26 mouse cellular contexts compared by ENCODE assay signal in the genomic region with DNA sequence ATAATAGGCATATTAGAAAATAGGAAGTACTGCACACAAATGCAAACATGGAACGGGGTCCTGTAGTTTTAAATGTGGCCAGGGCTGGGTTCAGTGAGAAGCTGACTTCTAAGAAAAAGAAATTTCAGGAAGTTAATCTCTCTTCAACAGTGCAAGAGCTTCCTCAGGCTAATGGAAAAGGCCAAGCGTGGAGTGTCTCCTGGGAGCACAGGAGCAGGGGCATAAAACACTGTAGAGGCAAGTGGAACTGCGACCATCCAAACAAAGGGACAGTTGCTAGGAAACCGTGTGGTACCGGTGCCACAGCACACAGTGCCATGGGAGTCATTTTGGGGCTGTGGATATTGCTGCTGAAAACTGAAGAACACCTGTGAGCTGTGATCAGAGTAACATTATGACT.
DNase-seq lines count a peak whose midpoint lies in the region; ATAC-seq lines count a peak whose summit lies in the region.
"Had no signal": no experiment of that assay in that cellular context is flagged by ENCODE, and none has a peak within 500 bp of the region (broad histone marks: within the 10 kb centered on the region; RNA-seq: fewer than 3 reads in every experiment).

No protein-coding gene starts in this region.

- no peaks in the 10 kb centered on the region for H3K4me1 ChIP-seq in hindbrain, embryonic 16.5 days (ENCODE audit: control insufficient read depth, insufficient read depth, low read depth, low read length)
- H3K4me1 ChIP-seq in hindbrain, embryonic 11.5 days (replicated peaks; ENCODE audit: control insufficient read depth, insufficient read depth, low read length): no peaks in the 10 kb centered on the region
- no peaks in the 10 kb centered on the region for H3K4me1 ChIP-seq in neural tube, embryonic 14.5 days (ENCODE audit: control insufficient read depth, insufficient read depth, low read length)
- H3K4me1 ChIP-seq: forebrain, embryonic 15.5 days; intestine, embryonic 15.5 days had no signal

- ATAC-seq in hindbrain, embryonic 16.5 days: peak; percentile 56
- ATAC-seq in hindbrain, embryonic 11.5 days (ENCODE audit: low FRiP score): no peak
- ATAC-seq in neural tube, embryonic 14.5 days (ENCODE audit: low read depth): peak; percentile 54; the same call in 1 of the 2 replicates
- ATAC-seq in megakaryocyte, adult 5-6 weeks (ENCODE audit: poor library complexity, severe bottlenecking): peak; percentile 19; the same call in 1 of the 2 replicates
- ATAC-seq: CD4-positive, CD25-positive, alpha-beta regulatory T cell, adult 4 months; forebrain, embryonic 15.5 days; intestine, embryonic 15.5 days; liver, postnatal 0 days; Patski had no signal

- H3K36me3 ChIP-seq in hindbrain, embryonic 16.5 days (ENCODE audit: control insufficient read depth, insufficient read depth, low read length): no peaks in the 10 kb centered on the region
- no peaks in the 10 kb centered on the region for H3K36me3 ChIP-seq in hindbrain, embryonic 11.5 days (ENCODE audit: control insufficient read depth, insufficient read depth, low read length)
- H3K36me3 ChIP-seq in neural tube, embryonic 14.5 days (ENCODE audit: control insufficient read depth, insufficient read depth, low read length): no peaks in the 10 kb centered on the region
- H3K36me3 ChIP-seq: forebrain, embryonic 15.5 days; heart, embryonic 13.5 days; intestine, embryonic 15.5 days; limb, embryonic 12.5 days had no signal

- no peaks in the 10 kb centered on the region for H3K9me3 ChIP-seq in hindbrain, embryonic 16.5 days (ENCODE audit: control insufficient read depth, low read length)
- no peaks in the 10 kb centered on the region for H3K9me3 ChIP-seq in hindbrain, embryonic 11.5 days (ENCODE audit: control insufficient read depth, low read length)
- no peaks in the 10 kb centered on the region for H3K9me3 ChIP-seq in neural tube, embryonic 14.5 days (ENCODE audit: control insufficient read depth, low read length)
- H3K9me3 ChIP-seq: forebrain, embryonic 15.5 days; heart, embryonic 13.5 days; intestine, embryonic 15.5 days; limb, embryonic 12.5 days had no signal

- no peaks in the 10 kb centered on the region for H3K27me3 ChIP-seq in hindbrain, embryonic 16.5 days (replicated peaks; ENCODE audit: control insufficient read depth, insufficient read depth, low read length)
- no peaks in the 10 kb centered on the region for H3K27me3 ChIP-seq in hindbrain, embryonic 11.5 days (ENCODE audit: control insufficient read depth, insufficient read depth, low read length)
- no peaks in the 10 kb centered on the region for H3K27me3 ChIP-seq in neural tube, embryonic 14.5 days (ENCODE audit: control insufficient read depth, insufficient read depth, low read length)
- H3K27me3 ChIP-seq: forebrain, embryonic 15.5 days; heart, embryonic 13.5 days; intestine, embryonic 15.5 days; limb, embryonic 12.5 days had no signal

- 33% methylated on average over 5 of the region's 5 CpGs for WGBS in hindbrain, embryonic 16.5 days
- WGBS in hindbrain, embryonic 11.5 days: 62% methylated on average over 5 of the region's 5 CpGs
- 29% methylated on average over 5 of the region's 5 CpGs for WGBS in neural tube, embryonic 14.5 days

- H3K4me3 ChIP-seq in hindbrain, embryonic 16.5 days (ENCODE audit: low read length): no peak overlapping the region
- H3K4me3 ChIP-seq in hindbrain, embryonic 11.5 days (ENCODE audit: low read depth, low read length): no peak overlapping the region
- no peak overlapping the region for H3K4me3 ChIP-seq in neural tube, embryonic 14.5 days (ENCODE audit: low read depth, low read length)
- H3K4me3 ChIP-seq: forebrain, embryonic 15.5 days; heart, embryonic 13.5 days; intestine, embryonic 15.5 days; limb, embryonic 12.5 days; myocyte had no signal

- H3K9ac ChIP-seq in hindbrain, embryonic 16.5 days (ENCODE audit: low read depth, low read length): no peak overlapping the region
- no peak overlapping the region for H3K9ac ChIP-seq in hindbrain, embryonic 11.5 days (ENCODE audit: low read depth, low read length)
- no peak overlapping the region for H3K9ac ChIP-seq in neural tube, embryonic 14.5 days (replicated peaks; ENCODE audit: low read depth, low read length)
- H3K9ac ChIP-seq: forebrain, embryonic 15.5 days; heart, embryonic 13.5 days; hindbrain, embryonic 14.5 days; intestine, embryonic 15.5 days; limb, embryonic 12.5 days; liver, postnatal 0 days had no signal

- no peak overlapping the region for H3K27ac ChIP-seq in hindbrain, embryonic 16.5 days (ENCODE audit: low read depth, low read length)
- H3K27ac ChIP-seq in hindbrain, embryonic 11.5 days (ENCODE audit: low read depth, low read length): no peak overlapping the region
- no peak overlapping the region for H3K27ac ChIP-seq in neural tube, embryonic 14.5 days (ENCODE audit: low read depth, low read length)
- H3K27ac ChIP-seq: forebrain, embryonic 15.5 days; heart, embryonic 13.5 days; hindbrain, embryonic 14.5 days; intestine, embryonic 15.5 days; limb, embryonic 12.5 days; stomach, postnatal 0 days had no signal

- no peak overlapping the region for H3K4me2 ChIP-seq in hindbrain, embryonic 16.5 days (ENCODE audit: low read length)
- no peak overlapping the region for H3K4me2 ChIP-seq in hindbrain, embryonic 11.5 days (replicated peaks; ENCODE audit: low read depth, low read length)
- no peak overlapping the region for H3K4me2 ChIP-seq in neural tube, embryonic 14.5 days (ENCODE audit: low read depth, low read length)
- H3K4me2 ChIP-seq: forebrain, embryonic 15.5 days; heart, embryonic 13.5 days; hindbrain, embryonic 14.5 days; intestine, embryonic 15.5 days; limb, embryonic 12.5 days; liver, embryonic 11.5 days had no signal

- DNase-seq in hindbrain, embryonic 11.5 days (ENCODE audit: low spot score): no peak
- DNase-seq in neural tube, embryonic 10.5 days (ENCODE audit: extremely low spot score, low spot score): no peak
- no peak for DNase-seq in embryo, embryonic 10 days (ENCODE audit: low spot score)
- DNase-seq in kidney, adult 8-10 months: no peak
- no peak for DNase-seq in kidney, postnatal 14 days
- DNase-seq: cerebellum, adult 2 months; cerebellum, postnatal 25 days; heart, adult 18-20 months; heart, postnatal 14 days; kidney, postnatal 36 days; layer of hippocampus, postnatal 36 days; liver, postnatal 0 days; lung, postnatal 14 days had no signal
